Mouse (Mus musculus) cortical plate, adult 2 months (tissue): ENCODE data around the gene Ankrd35. TPM values are rescaled to one million over a fixed set of nuclear protein-coding genes. Genes with fewer than 3 reads are reported as not detected.
"Not testable (repeated sequence)": the region's sequence is repeated elsewhere in the genome, so short reads cannot be mapped to it uniquely, and the experiment has no call there.

Experiments
- H3K27ac ChIP-seq: fragments of 200-500 bp; 2 replicates; pipeline ENCODE4 v1.5.1; 2012; ENCODE audit warnings: low read length, control low read depth, inconsistent platforms; ENCODE audit not compliant: insufficient read depth
- H3K4me1 ChIP-seq: fragments of 200-500 bp; 2 replicates; pipeline ENCODE4 v1.6.1; 2011; ENCODE audit warnings: low read length; ENCODE audit not compliant: control insufficient read depth, insufficient read depth
- H3K4me3 ChIP-seq: fragments of 200-500 bp; 2 replicates; pipeline ENCODE4 v1.5.1; 2011; ENCODE audit warnings: mild to moderate bottlenecking, low read length, control low read depth; ENCODE audit not compliant: insufficient read depth
- CTCF ChIP-seq: fragments of 200-500 bp; IDR thresholded peaks from 2 replicates; pipeline ENCODE4 v1.5.1; 2011; ENCODE audit warnings: mild to moderate bottlenecking, control low read depth, low read length; ENCODE audit not compliant: insufficient read depth; ENCODE audit errors: extremely low read depth
- POLR2A ChIP-seq: fragments of 200-500 bp; IDR thresholded peaks from 2 replicates; pipeline ENCODE4 v1.6.1; 2011; ENCODE audit warnings: mild to moderate bottlenecking, low read length, control low read depth; ENCODE audit not compliant: insufficient read depth; ENCODE audit errors: extremely low read depth
- polyA plus RNA-seq: library from polyadenylated mRNA; depleted of rRNA; stranded (reverse); fragments of >200 nt; gene quantifications from 2 replicates; pipeline ENCODE4 v1.2.3, GENCODE M21; 2012

The Ankrd35 gene
- polyA plus RNA-seq, 1 experiment = 7.8 TPM

DNA sequence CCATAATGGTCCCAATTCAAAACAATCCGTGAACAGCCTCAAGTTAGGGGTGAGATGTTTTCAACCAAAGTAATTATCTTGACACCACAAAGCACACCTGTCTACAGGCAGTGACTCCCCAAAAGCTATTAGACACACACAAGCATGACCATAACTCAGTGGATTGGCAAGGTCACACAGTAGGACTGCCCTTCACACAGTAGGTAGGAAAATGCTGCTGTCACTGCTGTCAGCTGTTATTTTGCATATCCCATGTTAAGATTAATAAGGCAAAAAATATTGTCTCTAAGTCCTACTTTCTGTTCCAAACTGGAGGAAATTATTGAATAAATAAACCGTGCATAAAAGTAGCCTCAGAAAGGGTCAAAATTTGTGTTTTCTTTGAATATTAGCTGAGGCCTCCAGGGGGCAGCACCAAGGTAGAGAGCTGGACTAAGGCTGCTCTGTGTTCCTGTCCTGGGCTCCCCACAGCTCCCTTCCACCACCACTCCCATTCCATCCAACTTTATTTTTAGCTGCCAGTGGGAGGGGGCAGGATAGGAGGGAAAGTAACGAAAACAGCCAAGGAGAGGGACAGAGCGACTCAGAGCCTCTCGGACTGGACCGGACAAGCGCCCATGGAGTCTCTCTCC lies 24.8 kb upstream of the Ankrd35 start, which contains the start of gene Itga10:
Gene Itga10, plus strand, starts transcription at position 567 of the 632 bp plus-strand sequence.
- Histone ChIP-seq H3K4me3 (no peak within 1 kb of the TSS), H3K4me1 (no peaks in the 10 kb centered on the region), H3K27ac (no peak within 1 kb of the TSS)
- TF ChIP-seq CTCF (peak; percentile 42), POLR2A (no peak)

- no peak overlapping the region for H3K4me3 ChIP-seq
- TF ChIP-seq POLR2A (no peak), CTCF (no peak)
Measured at GRCm38 (mm10) chr3:96647365-96647764, 22.6 kb upstream of the Ankrd35 start.

DNA sequence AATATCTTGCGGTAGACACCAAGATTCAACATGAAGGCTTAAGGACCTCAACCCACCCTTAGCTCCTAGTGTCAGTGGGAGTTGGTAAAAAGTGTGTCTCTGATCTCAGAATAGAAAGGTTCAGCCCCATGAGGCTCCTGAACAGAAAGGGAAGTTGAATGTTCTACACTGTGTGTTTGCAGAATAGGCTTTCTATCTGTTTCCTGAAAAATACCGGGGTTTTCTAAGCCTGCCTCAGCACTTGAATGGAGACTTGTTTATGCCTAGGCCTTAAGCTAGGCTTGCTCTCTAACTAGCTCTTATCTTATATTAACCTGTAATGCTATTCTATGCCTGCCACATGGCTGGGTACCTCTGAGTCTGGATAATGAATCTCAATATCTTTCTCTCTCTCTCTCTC lies 9.0 kb upstream of the Ankrd35 start:
- H3K4me1 ChIP-seq = peaks cover 4% of the 10 kb centered on the region
- no peak overlapping the region for H3K4me3 ChIP-seq
- H3K27ac ChIP-seq = no peak overlapping the region
- TF ChIP-seq CTCF (no peak), POLR2A (no peak)

More at GRCm38 (mm10) chr3:96647365-96647764, 22.6 kb upstream of the Ankrd35 start:
- Histone ChIP-seq H3K4me1 (no peaks in the 10 kb centered on the region), H3K27ac (no peak overlapping the region)

DNA sequence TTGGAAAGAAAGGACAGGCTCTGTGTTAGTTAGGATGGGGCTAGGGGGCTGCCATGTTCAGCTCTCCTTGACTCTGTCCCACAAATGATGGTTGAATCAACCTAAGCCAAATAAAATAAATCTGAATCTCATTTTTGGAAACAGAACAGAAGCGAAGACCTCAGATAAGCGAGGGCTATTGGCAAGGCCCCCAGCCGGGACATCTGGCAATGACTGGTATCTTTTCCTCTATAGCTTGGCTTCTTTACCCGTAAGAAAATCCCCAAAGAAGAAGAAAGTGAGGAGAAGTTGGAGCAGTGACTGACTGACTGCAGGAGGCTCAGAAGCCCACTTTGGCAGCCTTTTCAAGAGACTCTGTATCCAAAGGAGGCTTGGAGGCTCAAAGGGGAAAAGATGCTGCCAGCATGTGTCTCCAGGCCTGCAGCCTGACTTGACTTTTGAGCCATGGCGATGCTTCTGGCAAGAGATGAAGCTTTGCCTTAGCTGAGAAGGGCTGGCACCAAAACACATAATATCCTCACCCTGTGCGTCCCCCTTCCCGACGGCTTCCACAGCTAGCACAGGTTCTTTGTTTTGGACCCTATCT lies 7.1 kb upstream of the Ankrd35 start:
- TF ChIP-seq CTCF (no peak), POLR2A (no peak)
- peak overlapping the region; percentile 69 for H3K27ac ChIP-seq
- H3K4me1 ChIP-seq = peaks cover 4% of the 10 kb centered on the region
- no peak overlapping the region; the same call in 1 of the 2 replicates for H3K4me3 ChIP-seq

DNA sequence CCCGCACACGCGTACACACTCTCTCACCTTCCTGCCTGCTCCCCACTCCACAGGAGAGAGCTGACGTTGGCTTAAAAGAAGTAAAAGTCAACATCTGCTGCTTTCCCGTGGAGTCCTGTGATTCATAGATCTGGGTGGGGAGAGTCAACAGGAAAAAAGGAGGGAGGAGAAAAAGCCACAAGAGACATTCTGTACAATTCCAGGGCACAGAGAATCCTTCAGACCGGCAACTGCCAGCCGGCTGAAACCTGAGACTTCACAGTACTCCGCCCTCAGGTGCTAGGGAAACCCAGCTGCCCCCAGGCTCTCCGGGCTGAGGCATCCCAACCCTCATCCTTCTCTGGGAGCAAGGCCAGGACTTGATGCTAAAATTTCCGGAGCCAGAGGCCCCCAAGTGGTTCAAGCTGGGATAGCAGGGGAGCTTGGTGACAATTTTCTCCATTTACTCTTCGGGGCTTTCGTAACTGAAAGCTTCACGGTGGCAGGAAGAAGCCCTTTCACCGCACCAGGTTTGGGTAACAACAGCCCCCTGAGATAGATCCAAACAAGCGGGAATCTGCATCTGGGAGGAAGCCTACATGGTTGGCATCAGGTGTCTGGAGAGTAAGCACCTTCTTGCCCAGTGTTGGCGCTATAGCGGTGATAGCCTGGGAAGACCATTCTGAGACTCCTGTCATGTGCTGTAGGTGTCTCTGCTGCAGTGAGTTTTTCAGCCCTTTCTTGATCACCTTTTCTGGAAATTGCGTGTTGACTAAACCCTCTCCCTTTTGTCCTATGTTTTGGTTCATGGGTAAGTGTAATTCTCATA lies 6.3 kb upstream of the Ankrd35 start:
- no peak overlapping the region for H3K27ac ChIP-seq
- TF ChIP-seq POLR2A (0 out of 2 replicates have a peak, but pooled peaks have one; percentile 21), CTCF (peak; percentile 63)
- peak overlapping the region; percentile 21 for H3K4me3 ChIP-seq
- H3K4me1 ChIP-seq = peaks cover 4% of the 10 kb centered on the region

- H3K4me3 ChIP-seq, H3K27ac ChIP-seq, H3K4me1 ChIP-seq: not testable (repeated sequence)
Measured at GRCm38 (mm10) chr3:96665732-96666363, 4.1 kb upstream of the Ankrd35 start.

GRCm38 (mm10) chr3:96666916-96667315 lies 3.0 kb upstream of the Ankrd35 start:
- Histone ChIP-seq H3K4me3 (no peak overlapping the region), H3K27ac (no peak overlapping the region), H3K4me1 (peaks cover 7% of the 10 kb centered on the region)
- TF ChIP-seq POLR2A (no peak), CTCF (no peak)

GRCm38 (mm10) chr3:96667316-96667715 lies 2.6 kb upstream of the Ankrd35 start:
- Histone ChIP-seq H3K27ac (no peak overlapping the region), H3K4me1 (peaks cover 7% of the 10 kb centered on the region), H3K4me3 (no peak overlapping the region)
- TF ChIP-seq CTCF (peak; percentile 29; the same call in 1 of the 2 replicates), POLR2A (no peak)

DNA sequence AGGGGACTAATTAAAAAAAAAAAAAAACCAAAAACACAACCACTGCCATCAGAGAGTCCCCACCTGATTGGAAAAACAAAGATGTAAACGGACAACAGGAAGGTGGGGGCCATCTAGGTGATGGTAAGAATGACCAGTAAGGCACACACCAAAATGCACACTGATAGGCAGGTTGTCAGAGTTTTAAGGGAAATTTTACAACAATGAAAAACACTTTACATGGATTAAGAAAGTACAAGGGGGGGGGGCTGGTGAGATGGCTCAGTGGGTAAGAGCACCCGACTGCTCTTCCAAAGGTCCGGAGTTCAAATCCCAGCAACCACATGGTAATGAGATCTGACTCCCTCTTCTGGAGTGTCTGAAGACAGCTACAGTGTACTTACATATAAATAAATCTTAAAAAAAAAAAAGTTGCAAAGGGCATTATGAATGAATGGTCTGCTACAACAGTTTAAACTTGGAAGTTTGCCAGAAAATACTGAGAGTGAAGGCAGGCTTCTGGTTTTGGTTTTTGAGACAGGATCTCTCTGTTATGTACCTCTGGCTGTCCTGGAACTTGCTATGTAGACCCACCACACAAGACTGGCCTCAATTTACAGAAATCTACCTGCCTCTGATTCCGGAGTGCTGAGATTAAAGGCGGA lies 1.4 kb upstream of the Ankrd35 start:
- TF ChIP-seq POLR2A (no peak), CTCF (no peak)
- no peak overlapping the region for H3K4me3 ChIP-seq
- H3K27ac ChIP-seq = no peak overlapping the region
- peaks cover 5% of the 10 kb centered on the region; the same call in 1 of the 2 replicates for H3K4me1 ChIP-seq
